Mouse (Mus musculus): ENCODE data around the gene Chp1. TPM values are rescaled to one million over a fixed set of nuclear protein-coding genes. Genes with fewer than 3 reads are reported as not detected.

The Chp1 gene
- polyA plus RNA-seq, 1 experiment from 2014 or later: 73.0 TPM

GRCm38 (mm10) chr2:119538802-119539201, 8.7 kb upstream of the Chp1 start:
- Histone ChIP-seq H3K36me3 (no peaks in the 10 kb centered on the region), H3K4me3 (no peak overlapping the region), H3K9ac (no peak overlapping the region), H3K4me2 (no peak overlapping the region), H3K27me3 (no peaks in the 10 kb centered on the region), H3K4me1 (replicated peaks) (no peaks in the 10 kb centered on the region), H3K9me3 (no peaks in the 10 kb centered on the region), H3K27ac (replicated peaks) (no peak overlapping the region)
- ATAC-seq (ENCODE audit: low read depth): no peak
- WGBS: 84% methylated on average over 9 of the region's 9 CpGs

GRCm38 (mm10) chr2:119542106-119542505, 5.4 kb upstream of the Chp1 start:
- H3K4me3 ChIP-seq: no peak overlapping the region
- WGBS: 21% methylated on average over 1 of the region's 1 CpGs
- H3K9me3 ChIP-seq: no peaks in the 10 kb centered on the region
- H3K27me3 ChIP-seq: no peaks in the 10 kb centered on the region
- 0 out of 2 replicates have a peak, but pooled peaks cover 4% of the 10 kb centered on the region for H3K4me1 ChIP-seq (replicated peaks)
- H3K27ac ChIP-seq (replicated peaks): no peak overlapping the region
- no peak overlapping the region for H3K4me2 ChIP-seq
- H3K36me3 ChIP-seq: no peaks in the 10 kb centered on the region
- H3K9ac ChIP-seq: no peak overlapping the region
- ATAC-seq (ENCODE audit: low read depth): no peak

GRCm38 (mm10) chr2:119543656-119544055, 3.8 kb upstream of the Chp1 start:
- ATAC-seq (ENCODE audit: low read depth): no peak
- H3K36me3 ChIP-seq: no peaks in the 10 kb centered on the region
- no peak overlapping the region for H3K4me2 ChIP-seq
- no peak overlapping the region for H3K27ac ChIP-seq (replicated peaks)
- H3K4me3 ChIP-seq: no peak overlapping the region
- no peaks in the 10 kb centered on the region for H3K27me3 ChIP-seq
- H3K9ac ChIP-seq: no peak overlapping the region
- 80% methylated on average over 2 of the region's 2 CpGs for WGBS
- H3K9me3 ChIP-seq: no peaks in the 10 kb centered on the region
- peaks cover 10% of the 10 kb centered on the region for H3K4me1 ChIP-seq (replicated peaks)

GRCm38 (mm10) chr2:119546848-119547521, 512 bp upstream of the Chp1 start:
- H3K9ac ChIP-seq: peak overlapping the region; percentile 89
- peak overlapping the region; percentile 61 for H3K4me2 ChIP-seq
- H3K9me3 ChIP-seq: no peaks in the 10 kb centered on the region
- no peaks in the 10 kb centered on the region for H3K36me3 ChIP-seq
- peak; percentile 75 for ATAC-seq (ENCODE audit: low read depth)
- no peaks in the 10 kb centered on the region for H3K27me3 ChIP-seq
- peak overlapping the region; percentile 67 for H3K27ac ChIP-seq (replicated peaks)
- WGBS: under 1% methylated on average over 30 of the region's 30 CpGs
- peaks cover 22% of the 10 kb centered on the region for H3K4me1 ChIP-seq (replicated peaks)
- H3K4me3 ChIP-seq: peak overlapping the region; percentile 87

GRCm38 (mm10) chr2:119548371-119548660, 819 bp downstream of the Chp1 start:
- Histone ChIP-seq H3K27ac (replicated peaks) (peak overlapping the region; percentile 85; the same call in 1 of the 2 replicates), H3K9me3 (no peaks in the 10 kb centered on the region), H3K27me3 (no peaks in the 10 kb centered on the region), H3K36me3 (no peaks in the 10 kb centered on the region), H3K4me1 (replicated peaks) (peaks cover 22% of the 10 kb centered on the region), H3K9ac (peak overlapping the region; percentile 89), H3K4me3 (peak overlapping the region; percentile 87), H3K4me2 (peak overlapping the region; percentile 61)
- WGBS: 6% methylated on average over 3 of the region's 3 CpGs
- no peak for ATAC-seq (ENCODE audit: low read depth)

GRCm38 (mm10) chr2:119548691-119549090, 1.2 kb downstream of the Chp1 start:
- H3K27ac ChIP-seq (replicated peaks): 0 out of 2 replicates have a peak overlapping the region, but pooled peaks have one; percentile 85
- H3K27me3 ChIP-seq: no peaks in the 10 kb centered on the region
- no peaks in the 10 kb centered on the region for H3K9me3 ChIP-seq
- H3K4me1 ChIP-seq (replicated peaks): peaks cover 22% of the 10 kb centered on the region
- H3K9ac ChIP-seq: peak overlapping the region; percentile 89
- H3K36me3 ChIP-seq: no peaks in the 10 kb centered on the region
- H3K4me3 ChIP-seq: peak overlapping the region; percentile 87
- no peak for ATAC-seq (ENCODE audit: low read depth)
- peak overlapping the region; percentile 61 for H3K4me2 ChIP-seq
- WGBS: 80% methylated on average over 5 of the region's 5 CpGs

GRCm38 (mm10) chr2:119549678-119550077, 2.2 kb downstream of the Chp1 start:
- H3K36me3 ChIP-seq: no peaks in the 10 kb centered on the region
- peaks cover 22% of the 10 kb centered on the region for H3K4me1 ChIP-seq (replicated peaks)
- ATAC-seq (ENCODE audit: low read depth): no peak
- no peak overlapping the region for H3K27ac ChIP-seq (replicated peaks)
- no peaks in the 10 kb centered on the region for H3K9me3 ChIP-seq
- H3K9ac ChIP-seq: no peak overlapping the region
- WGBS: 87% methylated on average over 2 of the region's 2 CpGs
- no peak overlapping the region for H3K4me2 ChIP-seq
- no peaks in the 10 kb centered on the region for H3K27me3 ChIP-seq
- no peak overlapping the region for H3K4me3 ChIP-seq

GRCm38 (mm10) chr2:119558039-119558438, 10.5 kb downstream of the Chp1 start:
- Histone ChIP-seq H3K27me3 (no peaks in the 10 kb centered on the region), H3K4me3 (no peak overlapping the region), H3K9me3 (no peaks in the 10 kb centered on the region), H3K36me3 (peaks cover 12% of the 10 kb centered on the region), H3K4me1 (replicated peaks) (no peaks in the 10 kb centered on the region), H3K4me2 (no peak overlapping the region), H3K9ac (no peak overlapping the region), H3K27ac (replicated peaks) (no peak overlapping the region)
- 92% methylated on average over 3 of the region's 3 CpGs for WGBS
- no peak for ATAC-seq (ENCODE audit: low read depth)

GRCm38 (mm10) chr2:119558737-119559340, 11.3 kb downstream of the Chp1 start:
- Histone ChIP-seq H3K9ac (no peak overlapping the region), H3K36me3 (peaks cover 18% of the 10 kb centered on the region)

GRCm38 (mm10) chr2:119561794-119562193, 14.3 kb downstream of the Chp1 start:
- Histone ChIP-seq H3K27me3 (no peaks in the 10 kb centered on the region), H3K36me3 (peaks cover 31% of the 10 kb centered on the region), H3K4me2 (no peak overlapping the region), H3K27ac (replicated peaks) (no peak overlapping the region), H3K9ac (no peak overlapping the region), H3K9me3 (no peaks in the 10 kb centered on the region), H3K4me1 (replicated peaks) (no peaks in the 10 kb centered on the region), H3K4me3 (no peak overlapping the region)
- no peak for ATAC-seq (ENCODE audit: low read depth)
- 87% methylated on average over 3 of the region's 3 CpGs for WGBS

More at GRCm38 (mm10) chr2:119558737-119559340, 11.3 kb downstream of the Chp1 start:
- Histone ChIP-seq H3K4me3 (no peak overlapping the region), H3K4me1 (replicated peaks) (no peaks in the 10 kb centered on the region), H3K4me2 (no peak overlapping the region), H3K9me3 (no peaks in the 10 kb centered on the region), H3K27ac (replicated peaks) (no peak overlapping the region), H3K27me3 (no peaks in the 10 kb centered on the region)
- ATAC-seq (ENCODE audit: low read depth): no peak
- 88% methylated on average over 7 of the region's 7 CpGs for WGBS

GRCm38 (mm10) chr2:119565284-119565683, 17.8 kb downstream of the Chp1 start:
- Histone ChIP-seq H3K4me1 (replicated peaks) (no peaks in the 10 kb centered on the region), H3K27me3 (no peaks in the 10 kb centered on the region), H3K9me3 (no peaks in the 10 kb centered on the region), H3K36me3 (peaks cover 43% of the 10 kb centered on the region), H3K4me2 (no peak overlapping the region), H3K27ac (replicated peaks) (no peak overlapping the region), H3K4me3 (no peak overlapping the region), H3K9ac (no peak overlapping the region)
- ATAC-seq (ENCODE audit: low read depth): no peak
- WGBS: 84% methylated on average over 4 of the region's 4 CpGs

- ATAC-seq (ENCODE audit: low read depth): no peak
- Histone ChIP-seq H3K4me2 (no peak overlapping the region), H3K9me3 (no peaks in the 10 kb centered on the region), H3K27ac (replicated peaks) (no peak overlapping the region), H3K36me3 (peaks cover 49% of the 10 kb centered on the region), H3K4me1 (replicated peaks) (no peaks in the 10 kb centered on the region), H3K4me3 (no peak overlapping the region), H3K27me3 (no peaks in the 10 kb centered on the region), H3K9ac (no peak overlapping the region)
- 90% methylated on average over 7 of the region's 7 CpGs for WGBS
Observed at GRCm38 (mm10) chr2:119566182-119566855, 18.8 kb downstream of the Chp1 start.

Measured in neural tube, embryonic 13.5 days (tissue).